In genomic region chr13:55611996-55612395, GRCm38 (mm10) we compare ENCODE assay signal across 23 mouse cellular contexts.
"Had no signal": no experiment of that assay in that cellular context is flagged by ENCODE, and none has a peak within 500 bp of the region (broad histone marks: within the 10 kb centered on the region; RNA-seq: fewer than 3 reads in every experiment).

No protein-coding gene starts in this region.

- H3K27ac ChIP-seq: kidney, postnatal 0 days; liver, embryonic 12.5 days; liver, embryonic 15.5 days; lung, embryonic 15.5 days; midbrain, embryonic 10.5 days; midbrain, embryonic 13.5 days; neural tube, embryonic 13.5 days; stomach, embryonic 15.5 days had no signal

- H3K4me1 ChIP-seq: liver, embryonic 12.5 days; lung, embryonic 15.5 days; midbrain, embryonic 10.5 days; midbrain, embryonic 13.5 days; neural tube, embryonic 13.5 days; stomach, embryonic 15.5 days had no signal

- H3K27me3 ChIP-seq: liver, embryonic 12.5 days; liver, embryonic 15.5 days; lung, embryonic 15.5 days; megakaryocyte, embryonic 14.5 days; midbrain, embryonic 13.5 days; neural tube, embryonic 13.5 days; stomach, embryonic 15.5 days had no signal

- ATAC-seq: liver, embryonic 12.5 days; midbrain, embryonic 13.5 days; midbrain, embryonic 16.5 days had no signal

- H3K9ac ChIP-seq: liver, embryonic 12.5 days; liver, embryonic 15.5 days; lung, embryonic 15.5 days; midbrain, embryonic 13.5 days; neural tube, embryonic 13.5 days; stomach, embryonic 15.5 days had no signal

- H3K9me3 ChIP-seq: liver, embryonic 12.5 days; liver, embryonic 15.5 days; lung, embryonic 15.5 days; megakaryocyte, embryonic 14.5 days; midbrain, embryonic 10.5 days; midbrain, embryonic 13.5 days; neural tube, embryonic 13.5 days; stomach, embryonic 15.5 days had no signal

- DNase-seq: kidney, adult 18-20 months; kidney, adult 9 months; kidney, postnatal 36 days; left cerebral cortex, postnatal 4 days; liver; lung, adult 18-20 months; lung, postnatal 10 days; lung, postnatal 36 days; retina, postnatal 1 day; right cerebral cortex, postnatal 25 days; spleen, adult 18-20 months; thymus, postnatal 25 days had no signal

- H3K4me3 ChIP-seq: liver, embryonic 12.5 days; liver, embryonic 15.5 days; lung, embryonic 15.5 days; megakaryocyte, embryonic 14.5 days; midbrain, embryonic 10.5 days; midbrain, embryonic 13.5 days; myocyte; neural tube, embryonic 13.5 days; stomach, embryonic 15.5 days had no signal

- H3K4me2 ChIP-seq: liver, embryonic 12.5 days; liver, embryonic 15.5 days; lung, embryonic 15.5 days; midbrain, embryonic 13.5 days; neural tube, embryonic 13.5 days; stomach, embryonic 15.5 days had no signal
